Mouse (Mus musculus): ENCODE measurements around the gene Ptpru. TPM values are rescaled to one million over a fixed set of nuclear protein-coding genes. Genes with fewer than 3 reads are reported as not detected.

Ptpru gene
- polyA plus RNA-seq, 1 experiment from 2014 or later: 4.6 TPM

DNA sequence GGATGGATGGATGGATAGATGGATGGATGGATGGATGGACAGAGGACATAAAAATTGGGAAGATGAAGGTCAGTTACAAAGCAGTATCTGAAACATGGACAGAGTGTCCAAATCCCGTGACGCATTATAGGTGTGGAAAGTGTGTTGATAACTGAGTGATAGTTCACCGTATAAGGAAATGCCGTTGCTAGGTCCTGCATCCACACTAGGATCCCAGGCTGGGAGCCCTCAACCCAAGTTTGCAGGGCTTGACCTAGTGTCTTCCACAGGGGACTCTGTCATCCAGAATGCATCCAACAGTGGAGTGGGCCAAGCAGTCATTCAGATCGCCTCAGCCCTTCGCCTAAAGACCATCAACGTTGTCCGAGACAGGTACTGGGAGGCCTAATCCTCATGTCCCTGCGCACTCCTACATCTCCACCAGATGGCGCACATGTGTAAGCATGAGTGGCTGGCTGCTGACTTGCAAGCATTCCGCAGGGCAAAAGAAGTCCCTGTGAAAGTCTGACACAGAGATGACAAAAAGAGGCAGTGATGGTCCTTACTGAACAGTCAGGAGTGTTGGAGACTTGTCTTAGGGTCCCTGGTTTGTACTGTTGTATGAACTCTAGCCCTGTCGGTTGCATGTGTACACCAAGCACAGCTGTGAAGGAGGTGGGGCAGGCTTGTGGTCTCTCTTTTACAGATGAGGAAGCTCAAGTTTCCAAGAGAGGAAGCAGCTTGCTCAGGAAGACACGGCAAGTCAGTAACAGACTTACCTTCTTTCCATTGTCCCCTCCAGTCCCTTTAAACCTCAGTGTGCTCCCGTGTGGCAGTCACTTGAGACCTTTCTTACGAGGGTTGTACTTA, 22.6 kb upstream of the Ptpru start:
- peaks cover 14% of the 10 kb centered on the region; the same call in 1 of the 2 replicates for H3K36me3 ChIP-seq
- H3K27ac ChIP-seq: no peak overlapping the region
- H3K4me3 ChIP-seq (replicated peaks): no peak overlapping the region
- H3K9ac ChIP-seq: no peak overlapping the region
- 46% methylated on average over 15 of the region's 15 CpGs for WGBS
- H3K27me3 ChIP-seq (replicated peaks): no peaks in the 10 kb centered on the region
- ATAC-seq: peak; percentile 69; the same call in 1 of the 2 replicates
- no peaks in the 10 kb centered on the region for H3K9me3 ChIP-seq
- H3K4me2 ChIP-seq (replicated peaks): no peak overlapping the region
- no peaks in the 10 kb centered on the region for H3K4me1 ChIP-seq (replicated peaks)

DNA sequence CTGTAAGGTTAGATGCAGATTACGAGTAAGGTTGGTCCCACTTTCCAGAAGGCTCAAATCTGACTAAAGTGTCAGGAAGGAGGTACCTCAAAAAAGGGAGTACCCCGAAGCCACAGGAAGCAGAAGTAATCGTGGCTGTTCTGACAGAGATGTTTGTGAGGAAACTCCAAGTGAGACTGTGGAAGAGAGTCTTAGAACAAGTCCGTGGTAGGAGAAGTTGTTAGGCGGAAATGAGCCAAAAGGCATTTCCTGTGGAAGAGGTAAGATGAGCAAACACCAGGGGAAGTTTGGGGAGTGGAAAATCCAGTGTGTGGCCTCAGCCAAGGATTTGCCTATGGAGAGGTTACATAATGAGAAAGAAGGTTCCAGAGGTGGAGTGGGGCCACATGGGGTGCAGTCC, 16.9 kb upstream of the Ptpru start:
- Histone ChIP-seq H3K9ac (no peak overlapping the region), H3K27ac (no peak overlapping the region), H3K4me3 (replicated peaks) (no peak overlapping the region), H3K27me3 (replicated peaks) (no peaks in the 10 kb centered on the region), H3K4me2 (replicated peaks) (no peak overlapping the region), H3K36me3 (no peaks in the 10 kb centered on the region), H3K9me3 (no peaks in the 10 kb centered on the region), H3K4me1 (replicated peaks) (peaks cover 2% of the 10 kb centered on the region; the same call in 1 of the 2 replicates)
- ATAC-seq: no peak
- WGBS: 88% methylated on average over 5 of the region's 5 CpGs

DNA sequence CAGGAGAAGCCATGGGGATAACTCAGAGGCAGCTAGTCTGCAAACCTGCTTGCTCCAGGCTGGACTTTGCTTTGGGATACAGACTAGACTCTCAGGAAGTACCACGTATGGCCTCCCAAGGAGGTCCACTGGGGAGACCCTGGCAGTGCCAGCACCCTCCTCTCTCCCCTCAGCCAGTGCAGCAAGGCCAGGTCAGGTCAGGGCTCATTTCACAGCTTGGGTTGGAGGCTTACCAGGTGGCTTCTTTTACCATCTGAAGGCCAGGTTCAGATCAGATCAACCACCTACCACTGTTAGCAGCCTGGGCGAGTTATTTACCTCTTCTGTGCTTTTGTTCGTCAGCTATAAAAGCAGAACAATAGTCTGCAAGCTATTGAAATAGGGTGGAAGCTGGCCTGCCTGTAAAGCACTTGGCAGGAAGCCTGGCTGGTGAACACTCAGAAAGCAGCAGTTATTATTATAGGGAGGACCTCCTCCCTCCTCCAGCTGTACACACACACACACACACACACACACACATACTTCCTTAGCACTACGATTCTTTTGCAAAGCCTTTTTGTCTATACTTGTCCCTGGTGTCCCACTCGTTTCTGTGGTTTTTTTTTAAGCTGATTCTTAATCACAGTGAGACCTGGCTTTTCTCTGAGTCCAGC, 12.0 kb upstream of the Ptpru start:
- no peak for ATAC-seq
- Histone ChIP-seq H3K9me3 (no peaks in the 10 kb centered on the region), H3K4me2 (replicated peaks) (no peak overlapping the region), H3K9ac (no peak overlapping the region), H3K27me3 (replicated peaks) (no peaks in the 10 kb centered on the region), H3K4me3 (replicated peaks) (no peak overlapping the region), H3K4me1 (replicated peaks) (peaks cover 8% of the 10 kb centered on the region), H3K36me3 (no peaks in the 10 kb centered on the region), H3K27ac (peak overlapping the region; percentile 75)
- WGBS: 46% methylated on average over 5 of the region's 5 CpGs

DNA sequence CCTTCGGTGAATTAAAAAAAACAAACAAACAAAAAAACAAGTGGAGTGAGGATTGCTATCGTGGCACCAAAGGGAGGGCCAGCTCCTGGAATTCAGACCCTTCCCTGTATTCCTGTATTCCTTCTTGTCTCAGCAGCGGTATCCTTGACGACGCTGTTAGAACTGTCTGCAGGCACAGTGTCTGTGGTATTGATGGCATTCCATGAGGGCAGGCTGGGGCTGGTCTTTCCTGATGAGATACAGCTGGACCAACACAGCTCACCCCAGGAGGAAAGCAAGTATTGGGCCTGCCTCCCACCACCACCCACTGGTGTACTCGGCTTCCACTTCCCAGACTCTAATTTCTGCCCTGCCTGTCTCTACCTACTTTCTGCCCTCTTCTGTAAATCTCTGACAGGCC, 10.0 kb upstream of the Ptpru start:
- no peak overlapping the region for H3K4me2 ChIP-seq (replicated peaks)
- ATAC-seq: no peak
- H3K4me3 ChIP-seq (replicated peaks): no peak overlapping the region
- H3K27ac ChIP-seq: no peak overlapping the region
- no peaks in the 10 kb centered on the region for H3K9me3 ChIP-seq
- H3K36me3 ChIP-seq: no peaks in the 10 kb centered on the region
- no peak overlapping the region for H3K9ac ChIP-seq
- H3K4me1 ChIP-seq (replicated peaks): peaks cover 17% of the 10 kb centered on the region
- no peaks in the 10 kb centered on the region for H3K27me3 ChIP-seq (replicated peaks)
- 64% methylated on average over 6 of the region's 6 CpGs for WGBS

DNA sequence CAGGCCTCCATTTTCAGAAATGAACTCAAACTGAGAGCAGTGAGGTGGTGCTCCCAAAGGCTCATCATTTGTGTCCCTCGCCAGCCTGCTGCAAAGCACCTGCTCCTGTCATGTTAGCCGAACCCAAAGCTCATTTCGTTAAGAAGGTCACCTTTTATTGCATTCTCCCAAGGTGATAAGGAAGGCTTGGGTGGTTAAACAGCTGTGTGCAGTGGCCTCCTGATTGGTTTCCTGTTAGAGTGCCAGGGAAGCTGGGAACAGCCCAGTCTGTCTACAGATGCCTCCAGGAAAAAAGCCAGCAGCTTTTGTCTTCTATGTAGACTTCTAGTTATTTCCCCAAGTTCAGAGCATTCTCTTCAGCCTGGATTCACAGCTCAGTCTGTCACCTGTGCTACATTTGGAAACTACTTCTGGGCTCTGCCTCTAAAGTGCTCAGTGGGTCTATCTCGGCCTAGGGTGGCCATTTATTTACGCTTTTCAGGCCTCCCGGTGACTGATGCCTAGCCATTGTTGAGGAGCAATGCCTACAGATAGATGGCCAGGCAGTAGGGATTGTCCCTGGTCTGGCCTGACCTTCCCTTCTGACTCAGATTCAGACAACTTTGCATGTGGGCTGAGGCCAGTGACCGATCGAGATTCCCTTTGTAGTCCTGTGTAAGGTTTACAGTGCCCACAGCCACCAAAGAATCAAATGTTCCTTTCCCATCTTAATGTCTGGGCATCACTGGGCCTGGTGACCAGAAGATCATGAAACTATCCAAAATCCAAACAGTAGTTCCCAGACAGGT, 8.1 kb upstream of the Ptpru start:
- Histone ChIP-seq H3K27ac (no peak overlapping the region), H3K4me1 (replicated peaks) (peaks cover 17% of the 10 kb centered on the region)

DNA sequence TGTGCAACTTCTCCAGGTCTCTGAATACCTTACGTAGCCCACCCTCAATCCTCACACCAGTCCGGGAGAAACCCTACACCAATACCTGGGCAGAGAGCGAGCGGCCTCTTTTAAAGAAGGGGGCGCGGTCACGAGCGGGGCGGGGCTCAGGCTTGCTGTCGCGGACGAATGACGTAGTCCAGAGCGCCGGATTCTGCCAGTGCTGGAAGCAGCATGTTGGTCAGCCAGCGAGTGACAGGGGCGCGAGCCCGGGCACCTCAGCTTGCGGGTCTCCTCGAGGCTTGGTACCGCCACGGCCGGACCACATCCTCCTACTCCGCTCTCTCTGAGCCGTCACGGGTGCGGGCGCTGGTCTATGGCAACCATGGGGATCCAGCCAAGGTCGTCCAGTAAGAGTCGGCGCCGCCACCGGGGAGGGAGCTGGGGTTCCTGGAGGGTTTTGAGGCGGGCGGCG, 5.2 kb upstream of the Ptpru start, which contains the start of gene Mecr:
Gene Mecr (plus strand): TSS at position 181 of the 454 bp plus-strand sequence.
- under 1% methylated on average over 37 of the region's 37 CpGs for WGBS
- Histone ChIP-seq H3K4me3 (replicated peaks) (peak within 1 kb of the TSS; percentile 90), H3K9me3 (no peaks in the 10 kb centered on the region), H3K27me3 (replicated peaks) (no peaks in the 10 kb centered on the region; the same call in 1 of the 2 replicates), H3K4me2 (replicated peaks) (peak within 1 kb of the TSS; percentile 87), H3K4me1 (replicated peaks) (peaks cover 13% of the 10 kb centered on the region), H3K9ac (peak within 1 kb of the TSS; percentile 81), H3K27ac (0 out of 2 replicates have a peak within 1 kb of the TSS, but pooled peaks have one; percentile 17), H3K36me3 (no peaks in the 10 kb centered on the region)
- ATAC-seq: peak; percentile 89

More for the DNA sequence above, 8.1 kb upstream of the Ptpru start:
- no peak overlapping the region for H3K4me2 ChIP-seq (replicated peaks)
- no peaks in the 10 kb centered on the region for H3K27me3 ChIP-seq (replicated peaks)
- no peaks in the 10 kb centered on the region for H3K9me3 ChIP-seq
- H3K9ac ChIP-seq: no peak overlapping the region
- peak; percentile 73 for ATAC-seq
- no peaks in the 10 kb centered on the region for H3K36me3 ChIP-seq
- H3K4me3 ChIP-seq (replicated peaks): no peak overlapping the region
- WGBS: 67% methylated on average over 8 of the region's 8 CpGs

DNA sequence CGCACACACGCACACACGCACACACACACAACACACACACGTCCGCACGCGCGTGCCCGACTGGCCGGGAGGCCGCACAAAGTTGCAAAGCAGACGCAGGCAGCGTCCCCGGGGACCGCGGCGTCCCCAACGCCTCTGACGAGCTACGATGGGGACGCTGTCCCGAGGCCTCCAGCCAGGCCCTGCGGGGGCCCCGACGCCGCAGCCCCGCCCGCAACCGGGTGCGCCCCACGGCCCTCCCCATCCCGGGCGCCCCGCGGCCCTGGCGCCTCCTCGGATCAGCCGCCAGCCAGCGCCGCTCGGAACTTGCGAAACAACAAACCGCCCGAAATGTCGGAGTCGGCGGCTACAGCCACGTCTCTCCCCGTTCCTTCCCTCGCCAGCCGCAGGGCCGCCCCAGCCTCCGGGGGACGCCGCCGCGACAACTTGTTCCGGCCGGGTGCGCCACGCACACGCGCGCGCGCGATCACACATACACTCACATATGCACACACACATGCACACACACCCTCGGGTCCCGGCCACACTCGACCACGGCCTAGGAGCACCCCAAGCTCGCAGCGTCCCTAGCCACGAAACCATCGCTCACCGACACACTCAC, 1.1 kb downstream of the Ptpru start:
- Histone ChIP-seq H3K4me3 (replicated peaks) (peak overlapping the region; percentile 66), H3K9me3 (no peaks in the 10 kb centered on the region), H3K4me2 (replicated peaks) (peak overlapping the region; percentile 98), H3K36me3 (no peaks in the 10 kb centered on the region), H3K27me3 (replicated peaks) (peaks cover 20% of the 10 kb centered on the region), H3K4me1 (replicated peaks) (peaks cover 15% of the 10 kb centered on the region), H3K27ac (no peak overlapping the region), H3K9ac (peak overlapping the region; percentile 64)
- ATAC-seq: peak; percentile 44
- under 1% methylated on average over 70 of the region's 76 CpGs for WGBS

DNA sequence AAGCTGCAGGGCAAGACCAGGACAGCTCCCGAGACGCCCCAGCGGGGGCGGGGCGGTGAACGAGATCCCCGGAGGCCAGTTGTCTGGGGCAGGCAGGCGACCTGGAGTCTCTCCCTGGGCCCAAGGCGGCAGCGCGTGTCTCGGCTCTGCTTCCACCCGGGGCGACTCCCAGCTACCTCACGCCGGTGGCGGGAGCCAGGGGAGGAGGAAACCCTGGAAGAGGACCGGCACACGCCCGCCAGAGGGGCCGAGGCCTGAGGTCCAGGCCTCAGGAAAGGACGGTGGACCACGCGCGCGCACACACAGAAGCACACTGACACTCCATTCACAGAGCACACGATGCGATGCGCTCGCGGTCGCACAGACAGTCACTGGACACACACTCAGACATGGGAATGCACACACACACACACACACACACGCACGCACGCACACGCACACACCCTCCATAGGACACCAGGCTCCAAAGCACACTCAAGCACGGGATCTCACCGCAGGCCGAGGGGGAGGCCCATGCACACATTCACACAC, 1.7 kb downstream of the Ptpru start:
- peak overlapping the region; percentile 64 for H3K9ac ChIP-seq
- H3K4me1 ChIP-seq (replicated peaks): peaks cover 15% of the 10 kb centered on the region
- H3K27ac ChIP-seq: no peak overlapping the region
- ATAC-seq: peak; percentile 34
- H3K36me3 ChIP-seq: no peaks in the 10 kb centered on the region
- no peaks in the 10 kb centered on the region for H3K9me3 ChIP-seq
- peak overlapping the region; percentile 66 for H3K4me3 ChIP-seq (replicated peaks)
- peak overlapping the region; percentile 98 for H3K4me2 ChIP-seq (replicated peaks)
- 3% methylated on average over 39 of the region's 39 CpGs for WGBS
- peaks cover 20% of the 10 kb centered on the region for H3K27me3 ChIP-seq (replicated peaks)

DNA sequence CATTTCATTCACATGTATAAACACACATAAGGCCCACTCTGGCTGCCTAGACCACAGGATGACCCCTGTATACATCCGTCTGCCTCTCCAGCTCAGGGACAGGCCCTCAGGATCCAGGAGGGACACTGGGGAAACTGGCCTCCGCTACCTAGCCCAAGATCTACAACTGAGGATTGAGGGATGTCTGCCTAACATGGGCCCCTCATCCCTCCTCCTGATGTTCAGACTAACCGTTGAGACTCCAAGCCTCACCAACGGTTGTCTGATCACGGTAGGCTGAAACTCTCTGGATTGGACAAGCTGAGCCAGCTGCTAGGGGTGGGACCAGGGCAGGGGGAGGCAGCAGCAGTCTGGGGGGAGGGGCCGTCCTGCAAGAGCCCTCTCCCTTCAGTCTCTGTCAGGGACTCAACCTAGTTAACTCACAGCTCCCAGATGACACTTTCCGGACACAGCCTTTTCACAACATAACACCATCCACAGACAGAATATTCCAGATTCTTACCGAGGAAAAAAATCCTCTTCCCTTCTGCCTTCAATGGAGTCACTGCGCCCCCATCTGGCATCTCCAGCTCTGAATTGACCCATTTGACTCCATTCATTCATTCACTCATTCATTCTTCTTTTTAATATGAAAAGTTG, 4.0 kb downstream of the Ptpru start:
- Histone ChIP-seq H3K4me2 (replicated peaks) (no peak overlapping the region), H3K27ac (no peak overlapping the region), H3K4me3 (replicated peaks) (no peak overlapping the region), H3K27me3 (replicated peaks) (peaks cover 20% of the 10 kb centered on the region), H3K36me3 (no peaks in the 10 kb centered on the region), H3K9me3 (no peaks in the 10 kb centered on the region), H3K9ac (no peak overlapping the region), H3K4me1 (replicated peaks) (peaks cover 15% of the 10 kb centered on the region)
- 25% methylated on average over 9 of the region's 9 CpGs for WGBS
- ATAC-seq: no peak

DNA sequence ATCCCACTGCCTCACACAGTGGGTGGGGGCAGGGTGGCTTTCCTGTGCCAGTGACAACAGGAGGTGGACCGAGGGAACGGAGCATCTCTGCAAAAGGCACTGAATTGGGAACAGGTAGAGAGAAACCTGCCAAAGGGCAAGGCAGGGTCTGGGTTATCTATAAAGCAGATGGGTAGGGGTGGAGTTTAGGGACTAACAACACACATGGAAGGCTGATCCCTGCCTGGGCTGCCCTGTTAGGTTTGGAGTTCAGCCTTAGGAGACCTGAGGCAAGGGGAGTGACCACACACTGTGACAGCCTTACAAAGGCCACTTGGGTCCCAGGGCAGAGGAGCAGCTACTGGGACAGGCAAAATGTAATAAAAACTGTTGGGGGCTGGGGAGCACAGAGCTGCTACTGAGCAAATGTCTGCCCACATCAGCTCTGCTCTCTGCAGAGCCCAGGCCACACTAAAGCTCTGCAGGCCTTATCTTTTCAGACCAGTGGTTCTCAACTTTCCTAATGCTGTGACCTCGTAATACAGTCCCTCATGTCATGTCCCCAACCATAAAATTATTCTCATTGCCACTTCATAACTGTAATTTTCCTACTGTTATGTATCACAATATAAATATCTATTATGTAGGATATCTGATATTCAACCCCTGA, 5.2 kb downstream of the Ptpru start:
- no peak overlapping the region for H3K27ac ChIP-seq
- H3K4me2 ChIP-seq (replicated peaks): no peak overlapping the region
- H3K36me3 ChIP-seq: no peaks in the 10 kb centered on the region
- H3K9ac ChIP-seq: no peak overlapping the region
- peaks cover 15% of the 10 kb centered on the region for H3K4me1 ChIP-seq (replicated peaks)
- no peak for ATAC-seq
- no peaks in the 10 kb centered on the region for H3K9me3 ChIP-seq
- H3K4me3 ChIP-seq (replicated peaks): no peak overlapping the region
- WGBS: 85% methylated on average over 3 of the region's 3 CpGs
- peaks cover 20% of the 10 kb centered on the region for H3K27me3 ChIP-seq (replicated peaks)

DNA sequence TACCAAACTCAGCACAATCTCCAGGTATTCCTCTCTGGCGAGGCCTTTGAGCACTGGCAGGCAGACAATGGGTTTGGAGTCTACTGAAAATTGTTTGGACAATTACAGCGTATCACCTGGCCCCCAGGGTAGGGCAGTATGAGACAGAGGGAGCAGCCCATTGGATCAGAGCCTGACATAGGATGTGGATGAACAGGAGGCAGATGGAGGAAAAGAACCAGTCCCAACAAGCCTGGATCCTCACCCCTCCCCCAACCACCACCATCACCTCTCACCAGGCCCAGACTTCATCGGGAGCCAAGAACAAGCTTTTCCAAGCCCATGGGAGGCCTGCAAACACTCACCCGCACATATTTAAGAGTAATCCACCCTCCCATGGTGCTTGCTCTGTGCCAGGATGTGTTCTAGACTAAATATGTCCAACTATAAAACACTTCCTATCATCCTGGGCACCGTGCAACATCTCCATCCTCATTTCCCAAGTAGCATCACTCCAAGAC, 6.5 kb downstream of the Ptpru start:
- no peaks in the 10 kb centered on the region for H3K36me3 ChIP-seq
- ATAC-seq: no peak
- WGBS: 62% methylated on average over 5 of the region's 5 CpGs
- H3K4me1 ChIP-seq (replicated peaks): peaks cover 11% of the 10 kb centered on the region
- no peak overlapping the region for H3K4me3 ChIP-seq (replicated peaks)
- H3K4me2 ChIP-seq (replicated peaks): no peak overlapping the region
- peaks cover 11% of the 10 kb centered on the region for H3K27me3 ChIP-seq (replicated peaks)
- no peak overlapping the region for H3K27ac ChIP-seq
- no peaks in the 10 kb centered on the region for H3K9me3 ChIP-seq
- H3K9ac ChIP-seq: no peak overlapping the region

Data from intestine, embryonic 15.5 days (tissue).